Mouse (Mus musculus): ENCODE data around the gene Acot12. TPM values are rescaled to one million over a fixed set of nuclear protein-coding genes. Genes with fewer than 3 reads are reported as not detected.
A peak's percentile ranks its signal among the peaks of the same experiment; 100 is the strongest.
"Not testable (repeated sequence)": the region's sequence is repeated elsewhere in the genome, so short reads cannot be mapped to it uniquely, and the experiment has no call there.

Acot12 gene
- polyA plus RNA-seq, 1 experiment from 2014 or later, result not detected

DNA sequence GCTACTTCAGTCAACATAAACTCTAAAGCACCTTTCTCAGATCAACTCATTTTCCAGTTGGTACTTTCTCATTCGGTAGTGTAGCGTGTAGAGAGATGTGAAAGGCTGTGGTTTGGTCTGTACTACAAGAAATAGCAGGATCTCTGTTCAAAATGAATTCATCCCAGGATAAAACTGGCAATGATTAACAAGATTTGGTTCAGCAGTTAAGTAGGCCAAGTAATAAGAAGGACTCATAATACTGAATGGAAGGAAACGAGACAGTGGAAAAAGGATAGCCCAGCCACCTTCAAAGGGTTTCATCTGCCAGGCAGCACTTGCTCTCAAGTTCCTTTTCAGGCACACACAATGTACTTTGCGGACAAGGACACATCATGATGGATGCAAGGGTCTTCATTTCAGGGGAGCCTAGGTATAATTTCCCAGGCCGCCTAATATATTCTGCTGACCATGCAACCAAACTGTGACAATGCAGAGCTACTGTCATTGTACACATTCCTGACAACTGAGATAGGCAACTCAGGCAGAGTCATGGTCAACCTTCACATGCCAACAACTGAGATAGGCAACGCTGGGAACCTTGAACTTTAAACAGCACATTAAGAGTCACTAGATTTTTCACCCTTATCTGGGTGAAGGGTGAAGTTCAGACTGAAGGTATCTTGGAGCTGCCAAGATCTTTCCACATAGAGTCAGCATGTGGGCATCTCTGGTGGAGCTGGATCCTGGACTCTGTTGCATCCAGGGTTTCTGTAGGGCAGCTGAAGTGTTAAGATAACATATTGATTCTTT is 20.5 kb downstream of the Acot12 start:
- ATAC-seq (ENCODE audit: low FRiP score, low read depth), result no peak
- Histone ChIP-seq H3K36me3 (no peaks in the 10 kb centered on the region), H3K27me3 (no peaks in the 10 kb centered on the region), H3K9ac (no peak overlapping the region), H3K4me1 (no peaks in the 10 kb centered on the region), H3K4me2 (replicated peaks) (no peak overlapping the region), H3K9me3 (no peaks in the 10 kb centered on the region), H3K27ac (no peak overlapping the region), H3K4me3 (no peak overlapping the region)
- WGBS, result 88% methylated on average over 6 of the region's 6 CpGs

DNA sequence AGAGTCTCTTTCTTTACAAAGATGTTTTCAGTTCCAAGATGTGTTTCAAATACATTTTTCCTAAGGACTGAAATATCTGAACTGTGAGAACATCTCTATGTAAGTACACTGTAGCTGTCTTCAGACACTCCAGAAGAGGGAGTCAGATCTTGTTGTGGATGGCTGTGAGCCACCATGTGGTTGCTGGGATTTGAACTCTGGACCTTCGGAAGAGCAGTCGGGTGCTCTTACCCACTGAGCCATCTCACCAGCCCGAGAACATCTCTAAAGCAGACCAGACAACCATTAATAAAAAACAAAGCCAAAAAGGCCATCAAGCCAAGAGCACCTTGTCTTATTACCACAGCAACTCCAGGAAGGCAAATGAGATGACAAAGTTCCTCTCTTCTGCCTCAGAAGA is 22.3 kb downstream of the Acot12 start:
- not testable (repeated sequence) for ATAC-seq (ENCODE audit: low FRiP score, low read depth); H3K4me3 ChIP-seq; H3K4me1 ChIP-seq; H3K4me2 ChIP-seq (replicated peaks); H3K9ac ChIP-seq; H3K27me3 ChIP-seq; H3K27ac ChIP-seq; H3K36me3 ChIP-seq; H3K9me3 ChIP-seq
- WGBS, result 91% methylated on average over 3 of the region's 3 CpGs

- no peaks in the 10 kb centered on the region for H3K27me3 ChIP-seq
- no peak overlapping the region for H3K4me2 ChIP-seq (replicated peaks)
- WGBS, result 93% methylated on average over 4 of the region's 4 CpGs
Observed at GRCm38 (mm10) chr13:91765627-91766026, 24.3 kb downstream of the Acot12 start.

GRCm38 (mm10) chr13:91768683-91769651 is 27.7 kb downstream of the Acot12 start:
- Histone ChIP-seq H3K4me3 (no peak overlapping the region), H3K27ac (no peak overlapping the region), H3K9ac (no peak overlapping the region), H3K36me3 (no peaks in the 10 kb centered on the region), H3K4me2 (replicated peaks) (no peak overlapping the region), H3K4me1 (no peaks in the 10 kb centered on the region), H3K9me3 (no peaks in the 10 kb centered on the region), H3K27me3 (no peaks in the 10 kb centered on the region)
- 72% methylated on average over 9 of the region's 9 CpGs for WGBS
- no peak for ATAC-seq (ENCODE audit: low FRiP score, low read depth)

More at GRCm38 (mm10) chr13:91765627-91766026, 24.3 kb downstream of the Acot12 start:
- H3K9me3 ChIP-seq, result no peaks in the 10 kb centered on the region
- ATAC-seq (ENCODE audit: low FRiP score, low read depth), result no peak
- H3K4me1 ChIP-seq, result no peaks in the 10 kb centered on the region
- H3K27ac ChIP-seq, result no peak overlapping the region
- no peak overlapping the region for H3K9ac ChIP-seq
- H3K4me3 ChIP-seq, result no peak overlapping the region
- H3K36me3 ChIP-seq, result no peaks in the 10 kb centered on the region

GRCm38 (mm10) chr13:91778092-91778491 is 36.8 kb downstream of the Acot12 start:
- no peak overlapping the region for H3K4me3 ChIP-seq
- no peak overlapping the region for H3K9ac ChIP-seq
- no peaks in the 10 kb centered on the region for H3K27me3 ChIP-seq
- 92% methylated on average over 5 of the region's 5 CpGs for WGBS
- no peaks in the 10 kb centered on the region for H3K36me3 ChIP-seq
- no peak for ATAC-seq (ENCODE audit: low FRiP score, low read depth)
- no peak overlapping the region for H3K4me2 ChIP-seq (replicated peaks)
- no peaks in the 10 kb centered on the region for H3K9me3 ChIP-seq
- H3K4me1 ChIP-seq, result no peaks in the 10 kb centered on the region
- H3K27ac ChIP-seq, result no peak overlapping the region

DNA sequence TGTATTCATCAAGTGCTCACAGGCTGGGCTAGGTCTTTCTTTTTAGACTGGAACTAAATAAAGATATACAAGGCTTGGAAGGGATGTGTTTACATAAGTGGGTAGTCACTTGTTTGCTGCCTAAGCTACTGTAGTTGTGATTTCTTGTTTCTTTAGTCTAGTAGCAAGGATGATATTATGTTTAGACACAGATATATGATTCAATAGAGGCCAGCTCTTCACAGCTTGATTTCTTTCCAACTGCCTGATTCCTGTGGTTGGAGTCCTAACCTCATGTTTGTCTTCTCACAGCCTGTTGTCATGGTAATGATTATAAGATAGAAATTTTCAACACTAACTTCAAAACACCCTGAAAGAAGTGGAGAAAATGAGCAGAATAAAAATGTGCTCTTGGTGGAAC is 38.6 kb downstream of the Acot12 start:
- Histone ChIP-seq H3K9me3 (no peaks in the 10 kb centered on the region), H3K9ac (no peak overlapping the region), H3K36me3 (no peaks in the 10 kb centered on the region), H3K27me3 (no peaks in the 10 kb centered on the region), H3K4me1 (no peaks in the 10 kb centered on the region), H3K4me2 (replicated peaks) (no peak overlapping the region), H3K27ac (no peak overlapping the region), H3K4me3 (no peak overlapping the region)
- no peak for ATAC-seq (ENCODE audit: low FRiP score, low read depth)

GRCm38 (mm10) chr13:91792035-91792434 is 50.7 kb downstream of the Acot12 start:
- no peak overlapping the region for H3K4me2 ChIP-seq (replicated peaks)
- H3K27me3 ChIP-seq, result 0 out of 2 replicates have a peak, but pooled peaks cover 3% of the 10 kb centered on the region
- no peak overlapping the region for H3K9ac ChIP-seq
- ATAC-seq (ENCODE audit: low FRiP score, low read depth), result peak; percentile 66; the same call in 1 of the 2 replicates
- no peak overlapping the region for H3K27ac ChIP-seq
- H3K4me3 ChIP-seq, result no peak overlapping the region
- 35% methylated on average over 1 of the region's 1 CpGs for WGBS
- H3K9me3 ChIP-seq, result no peaks in the 10 kb centered on the region
- H3K36me3 ChIP-seq, result peaks cover 29% of the 10 kb centered on the region
- H3K4me1 ChIP-seq, result peaks cover 14% of the 10 kb centered on the region

DNA sequence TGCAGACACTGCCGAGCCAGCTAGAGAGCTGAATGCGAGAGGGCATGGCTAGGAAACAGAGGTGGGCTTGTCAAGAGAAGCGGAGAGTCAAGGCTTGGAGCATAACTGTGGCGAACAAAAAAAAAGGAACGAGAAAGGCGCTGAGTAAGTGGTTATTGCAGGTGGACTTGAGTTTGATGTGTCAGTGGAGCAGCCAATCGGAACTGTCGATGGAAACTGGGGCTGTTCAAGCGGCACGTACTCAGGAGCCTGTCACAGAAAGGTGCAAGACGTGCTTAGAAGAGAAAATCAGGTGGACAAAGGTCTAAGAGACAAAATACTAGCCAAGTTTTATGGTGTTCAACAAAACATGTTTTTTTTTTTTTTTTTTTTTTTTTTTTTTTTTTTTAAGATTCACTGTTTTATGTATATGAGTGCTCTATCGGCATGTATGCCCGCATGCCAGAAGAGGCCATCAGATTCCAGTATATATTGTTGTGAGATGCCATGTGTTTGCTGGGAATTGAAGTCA is 53.7 kb downstream of the Acot12 start:
- H3K27ac ChIP-seq, result no peak overlapping the region
- no peak overlapping the region for H3K9ac ChIP-seq
- peaks cover 58% of the 10 kb centered on the region for H3K36me3 ChIP-seq
- H3K9me3 ChIP-seq, result no peaks in the 10 kb centered on the region
- WGBS, result 97% methylated on average over 13 of the region's 13 CpGs
- no peaks in the 10 kb centered on the region for H3K27me3 ChIP-seq
- no peak overlapping the region for H3K4me3 ChIP-seq
- no peak overlapping the region for H3K4me2 ChIP-seq (replicated peaks)
- no peak for ATAC-seq (ENCODE audit: low FRiP score, low read depth)
- H3K4me1 ChIP-seq, result peaks cover 12% of the 10 kb centered on the region

DNA sequence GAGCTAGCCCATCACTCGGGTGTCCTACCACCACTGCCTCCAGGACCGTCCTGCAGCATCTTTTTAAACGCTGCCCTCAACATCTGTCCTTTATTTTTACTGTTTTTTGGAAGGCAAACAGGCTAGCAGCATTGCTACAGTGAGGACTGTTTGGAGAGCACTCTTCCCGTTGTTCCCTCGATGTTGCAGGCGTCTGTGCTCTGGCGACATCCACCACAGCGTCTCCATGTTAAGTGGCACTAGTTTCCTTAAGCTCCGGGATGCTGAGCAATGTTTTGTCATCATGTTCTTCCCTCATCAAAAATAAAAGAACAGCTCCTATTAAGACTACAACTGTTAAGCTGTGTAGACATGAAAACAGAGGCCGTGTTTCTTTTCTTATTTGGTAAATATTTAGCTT is 54.3 kb downstream of the Acot12 start:
- no peak overlapping the region for H3K9ac ChIP-seq
- no peaks in the 10 kb centered on the region for H3K27me3 ChIP-seq
- no peak for ATAC-seq (ENCODE audit: low FRiP score, low read depth)
- H3K9me3 ChIP-seq, result no peaks in the 10 kb centered on the region
- no peak overlapping the region for H3K27ac ChIP-seq
- H3K4me2 ChIP-seq (replicated peaks), result no peak overlapping the region
- H3K4me1 ChIP-seq, result peaks cover 12% of the 10 kb centered on the region
- peaks cover 64% of the 10 kb centered on the region for H3K36me3 ChIP-seq
- WGBS, result 89% methylated on average over 10 of the region's 10 CpGs
- no peak overlapping the region for H3K4me3 ChIP-seq

GRCm38 (mm10) chr13:91796003-91796402 is 54.7 kb downstream of the Acot12 start:
- H3K4me2 ChIP-seq (replicated peaks), result no peak overlapping the region
- no peak overlapping the region for H3K27ac ChIP-seq
- H3K9me3 ChIP-seq, result no peaks in the 10 kb centered on the region
- H3K27me3 ChIP-seq, result no peaks in the 10 kb centered on the region
- WGBS, result 93% methylated on average over 6 of the region's 6 CpGs
- ATAC-seq (ENCODE audit: low FRiP score, low read depth), result no peak
- H3K9ac ChIP-seq, result no peak overlapping the region
- H3K36me3 ChIP-seq, result peaks cover 67% of the 10 kb centered on the region
- H3K4me3 ChIP-seq, result no peak overlapping the region
- peaks cover 12% of the 10 kb centered on the region for H3K4me1 ChIP-seq

DNA sequence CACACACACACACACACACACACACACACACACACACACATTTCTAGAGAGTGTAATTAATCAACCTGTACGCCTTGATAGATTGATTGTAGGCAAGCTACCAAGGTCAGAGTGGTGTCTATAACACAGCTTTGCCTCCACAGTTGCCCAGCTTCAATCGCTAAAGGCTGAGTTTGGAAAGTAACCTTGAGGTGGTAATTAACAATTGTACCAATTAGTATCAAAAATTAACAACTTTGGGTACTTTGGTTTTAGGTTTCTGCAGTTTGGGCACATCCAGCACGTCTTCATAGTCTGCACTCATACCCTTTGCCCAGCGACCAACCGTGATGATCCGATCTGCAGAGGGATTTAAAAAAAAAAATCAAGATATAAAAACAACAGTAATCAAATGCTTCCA is 55.6 kb downstream of the Acot12 start:
- peaks cover 76% of the 10 kb centered on the region for H3K36me3 ChIP-seq
- ATAC-seq (ENCODE audit: low FRiP score, low read depth), result no peak
- H3K27me3 ChIP-seq, result no peaks in the 10 kb centered on the region
- no peak overlapping the region for H3K9ac ChIP-seq
- H3K4me2 ChIP-seq (replicated peaks), result no peak overlapping the region
- H3K27ac ChIP-seq, result no peak overlapping the region
- H3K4me1 ChIP-seq, result peaks cover 5% of the 10 kb centered on the region; the same call in 1 of the 2 replicates
- H3K9me3 ChIP-seq, result no peaks in the 10 kb centered on the region
- WGBS, result 92% methylated on average over 6 of the region's 6 CpGs
- H3K4me3 ChIP-seq, result no peak overlapping the region

- H3K36me3 ChIP-seq, result peaks cover 76% of the 10 kb centered on the region
- 91% methylated on average over 10 of the region's 10 CpGs for WGBS
- no peak for ATAC-seq (ENCODE audit: low FRiP score, low read depth)
Observed at GRCm38 (mm10) chr13:91797442-91797841, 56.1 kb downstream of the Acot12 start.

More at GRCm38 (mm10) chr13:91797442-91797841, 56.1 kb downstream of the Acot12 start:
- Histone ChIP-seq H3K4me3 (no peak overlapping the region), H3K27ac (no peak overlapping the region), H3K9me3 (no peaks in the 10 kb centered on the region), H3K9ac (no peak overlapping the region), H3K4me1 (peaks cover under 1% of the 10 kb centered on the region; the same call in 1 of the 2 replicates), H3K4me2 (replicated peaks) (no peak overlapping the region), H3K27me3 (no peaks in the 10 kb centered on the region)

Data from limb, embryonic 13.5 days (tissue).